Mouse (Mus musculus): ENCODE measurements around the gene Adar. TPM values are rescaled to one million over a fixed set of nuclear protein-coding genes. Genes with fewer than 3 reads are reported as not detected.

The Adar gene
- polyA plus RNA-seq, 1 experiment from 2014 or later = 23.0 TPM

GRCm38 (mm10) chr3:89703596-89703995 is 11.2 kb upstream of the Adar start:
- H3K27me3 ChIP-seq = no peaks in the 10 kb centered on the region; the same call in 1 of the 2 replicates
- WGBS = 50% methylated on average over 3 of the region's 3 CpGs
- H3K36me3 ChIP-seq = no peaks in the 10 kb centered on the region
- H3K9ac ChIP-seq (replicated peaks) = no peak overlapping the region
- H3K9me3 ChIP-seq = no peaks in the 10 kb centered on the region
- H3K4me2 ChIP-seq (replicated peaks) = no peak overlapping the region
- H3K27ac ChIP-seq (replicated peaks) = no peak overlapping the region
- no peak for ATAC-seq (ENCODE audit: low FRiP score, low read depth)
- H3K4me1 ChIP-seq = no peaks in the 10 kb centered on the region
- no peak overlapping the region for H3K4me3 ChIP-seq

DNA sequence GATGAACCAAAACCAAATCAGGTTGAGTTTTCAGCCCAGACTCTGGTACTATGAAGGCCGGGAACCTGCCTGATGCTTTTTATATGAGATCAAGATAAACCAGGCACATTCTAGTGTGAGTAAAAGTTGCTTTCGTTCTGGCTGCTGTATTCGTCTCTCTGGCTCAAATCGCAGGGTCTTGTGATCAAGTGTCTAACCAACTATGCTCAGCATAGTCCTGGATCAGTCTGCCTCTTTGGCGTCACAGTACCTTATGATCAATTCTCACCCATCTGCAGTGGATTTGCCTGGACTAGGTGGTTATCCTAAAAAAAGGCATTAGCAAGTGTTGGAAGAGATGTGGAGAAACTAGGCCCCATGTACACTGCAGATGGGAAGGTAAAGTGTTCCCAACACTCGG is 10.8 kb upstream of the Adar start:
- Histone ChIP-seq H3K4me3 (no peak overlapping the region), H3K4me1 (no peaks in the 10 kb centered on the region), H3K36me3 (no peaks in the 10 kb centered on the region), H3K9me3 (no peaks in the 10 kb centered on the region), H3K27ac (replicated peaks) (no peak overlapping the region), H3K9ac (replicated peaks) (no peak overlapping the region), H3K27me3 (no peaks in the 10 kb centered on the region; the same call in 1 of the 2 replicates), H3K4me2 (replicated peaks) (no peak overlapping the region)
- 83% methylated on average over 6 of the region's 6 CpGs for WGBS
- no peak for ATAC-seq (ENCODE audit: low FRiP score, low read depth)

GRCm38 (mm10) chr3:89715207-89715966 is 565 bp downstream of the Adar start:
- Histone ChIP-seq H3K36me3 (0 out of 2 replicates have a peak, but pooled peaks cover 4% of the 10 kb centered on the region), H3K4me1 (peaks cover 17% of the 10 kb centered on the region), H3K27me3 (peaks cover 14% of the 10 kb centered on the region; the same call in 1 of the 2 replicates), H3K9ac (replicated peaks) (peak overlapping the region; percentile 98), H3K27ac (replicated peaks) (peak overlapping the region; percentile 81), H3K4me3 (peak overlapping the region; percentile 100), H3K4me2 (replicated peaks) (peak overlapping the region; percentile 85), H3K9me3 (no peaks in the 10 kb centered on the region)
- WGBS = 2% methylated on average over 50 of the region's 59 CpGs
- peak; percentile 77 for ATAC-seq (ENCODE audit: low FRiP score, low read depth)

- H3K27me3 ChIP-seq = peaks cover 14% of the 10 kb centered on the region; the same call in 1 of the 2 replicates
- peak overlapping the region; percentile 100 for H3K4me3 ChIP-seq
- no peaks in the 10 kb centered on the region for H3K9me3 ChIP-seq
- 64% methylated on average over 6 of the region's 6 CpGs for WGBS
- H3K27ac ChIP-seq (replicated peaks) = no peak overlapping the region
- peaks cover 17% of the 10 kb centered on the region for H3K4me1 ChIP-seq
- no peak for ATAC-seq (ENCODE audit: low FRiP score, low read depth)
- 0 out of 2 replicates have a peak, but pooled peaks cover 4% of the 10 kb centered on the region for H3K36me3 ChIP-seq
- peak overlapping the region; percentile 98 for H3K9ac ChIP-seq (replicated peaks)
- peak overlapping the region; percentile 85 for H3K4me2 ChIP-seq (replicated peaks)
Observed at GRCm38 (mm10) chr3:89715967-89716256, 1.1 kb downstream of the Adar start.

DNA sequence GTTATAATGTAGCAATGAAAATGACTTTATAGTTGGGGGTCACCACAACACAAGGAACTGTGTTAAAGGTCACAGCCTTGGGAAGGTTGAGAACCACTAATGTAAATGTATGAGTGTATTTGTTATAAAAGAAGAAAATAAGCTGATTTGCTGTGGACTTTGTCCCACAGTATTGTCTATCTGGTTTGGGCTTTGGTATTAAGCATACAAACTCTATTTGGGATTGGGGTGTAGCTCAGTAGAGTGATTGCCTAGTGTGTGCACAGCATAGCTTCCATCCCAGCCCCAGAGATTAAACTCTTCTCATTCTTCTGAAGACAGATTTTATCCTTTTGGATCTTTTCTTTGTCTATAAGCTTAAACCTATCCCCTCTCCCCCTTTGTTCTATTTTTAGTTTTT is 7.2 kb downstream of the Adar start:
- no peak overlapping the region for H3K4me2 ChIP-seq (replicated peaks)
- 0 out of 2 replicates have a peak, but pooled peaks cover 6% of the 10 kb centered on the region for H3K4me1 ChIP-seq
- H3K9ac ChIP-seq (replicated peaks) = no peak overlapping the region
- H3K27ac ChIP-seq (replicated peaks) = no peak overlapping the region
- 0 out of 2 replicates have a peak, but pooled peaks cover 4% of the 10 kb centered on the region for H3K36me3 ChIP-seq
- no peaks in the 10 kb centered on the region for H3K27me3 ChIP-seq
- ATAC-seq (ENCODE audit: low FRiP score, low read depth) = no peak
- no peak overlapping the region for H3K4me3 ChIP-seq
- H3K9me3 ChIP-seq = no peaks in the 10 kb centered on the region

DNA sequence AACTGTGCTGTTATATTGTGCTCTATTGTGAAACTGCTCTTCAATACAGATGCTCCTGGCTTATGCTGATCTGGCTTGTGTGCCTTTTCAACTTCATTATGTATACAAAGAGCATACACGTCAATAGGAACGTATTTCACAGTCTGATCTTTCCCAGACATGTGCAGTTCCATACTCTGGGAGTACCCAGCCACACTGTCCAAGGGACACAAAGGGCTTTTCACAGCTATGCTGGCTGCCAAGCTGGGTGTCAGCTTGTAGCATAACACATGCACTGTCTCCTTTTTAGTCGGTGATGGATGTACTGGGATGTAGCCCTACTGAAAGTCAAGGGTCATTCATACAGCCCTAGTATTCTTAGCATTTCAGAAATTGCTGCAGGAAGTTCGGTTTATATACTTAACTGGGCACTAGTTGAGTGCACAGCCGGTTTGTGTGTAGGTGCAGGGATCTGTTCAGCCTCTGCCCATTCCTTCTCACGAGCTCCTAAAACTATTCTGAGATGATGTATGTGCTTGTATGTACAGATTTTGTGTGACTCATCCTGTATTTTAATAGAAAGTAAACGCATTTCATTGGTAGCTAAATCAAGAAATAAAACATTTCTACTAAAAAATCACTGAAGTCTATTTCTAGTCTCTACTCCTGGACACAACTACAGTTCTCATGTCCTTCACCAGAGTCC is 8.7 kb downstream of the Adar start:
- Histone ChIP-seq H3K4me1 (0 out of 2 replicates have a peak, but pooled peaks cover 6% of the 10 kb centered on the region), H3K27me3 (no peaks in the 10 kb centered on the region), H3K9me3 (no peaks in the 10 kb centered on the region), H3K27ac (replicated peaks) (peak overlapping the region; percentile 39), H3K9ac (replicated peaks) (no peak overlapping the region), H3K36me3 (0 out of 2 replicates have a peak, but pooled peaks cover under 1% of the 10 kb centered on the region), H3K4me3 (no peak overlapping the region), H3K4me2 (replicated peaks) (no peak overlapping the region)
- 82% methylated on average over 7 of the region's 7 CpGs for WGBS
- ATAC-seq (ENCODE audit: low FRiP score, low read depth) = no peak

GRCm38 (mm10) chr3:89727028-89727427 is 12.2 kb downstream of the Adar start:
- Histone ChIP-seq H3K27ac (replicated peaks) (no peak overlapping the region), H3K9ac (replicated peaks) (no peak overlapping the region), H3K36me3 (no peaks in the 10 kb centered on the region), H3K4me2 (replicated peaks) (no peak overlapping the region), H3K4me3 (no peak overlapping the region), H3K9me3 (no peaks in the 10 kb centered on the region), H3K27me3 (no peaks in the 10 kb centered on the region), H3K4me1 (peaks cover 26% of the 10 kb centered on the region)
- WGBS = 28% methylated on average over 4 of the region's 4 CpGs
- no peak for ATAC-seq (ENCODE audit: low FRiP score, low read depth)

GRCm38 (mm10) chr3:89728848-89729247 is 14.0 kb downstream of the Adar start:
- ATAC-seq (ENCODE audit: low FRiP score, low read depth) = no peak
- no peaks in the 10 kb centered on the region for H3K9me3 ChIP-seq
- no peaks in the 10 kb centered on the region for H3K27me3 ChIP-seq
- H3K4me3 ChIP-seq = no peak overlapping the region
- H3K9ac ChIP-seq (replicated peaks) = no peak overlapping the region
- WGBS = 86% methylated on average over 2 of the region's 2 CpGs
- H3K27ac ChIP-seq (replicated peaks) = no peak overlapping the region
- H3K4me1 ChIP-seq = peaks cover 19% of the 10 kb centered on the region
- H3K4me2 ChIP-seq (replicated peaks) = no peak overlapping the region
- no peaks in the 10 kb centered on the region for H3K36me3 ChIP-seq

- peak; percentile 77 for ATAC-seq (ENCODE audit: low FRiP score, low read depth)
- no peaks in the 10 kb centered on the region for H3K9me3 ChIP-seq
Observed at GRCm38 (mm10) chr3:89730350-89731331, 15.8 kb downstream of the Adar start.

GRCm38 (mm10) chr3:89732091-89732490 is 17.3 kb downstream of the Adar start:
- Histone ChIP-seq H3K27me3 (no peaks in the 10 kb centered on the region), H3K4me1 (peaks cover 19% of the 10 kb centered on the region), H3K27ac (replicated peaks) (no peak overlapping the region), H3K9me3 (no peaks in the 10 kb centered on the region), H3K4me2 (replicated peaks) (no peak overlapping the region), H3K4me3 (no peak overlapping the region), H3K9ac (replicated peaks) (no peak overlapping the region), H3K36me3 (peaks cover 18% of the 10 kb centered on the region)
- ATAC-seq (ENCODE audit: low FRiP score, low read depth) = no peak
- WGBS = 84% methylated on average over 4 of the region's 4 CpGs

More at GRCm38 (mm10) chr3:89730350-89731331, 15.8 kb downstream of the Adar start:
- Histone ChIP-seq H3K4me1 (peaks cover 19% of the 10 kb centered on the region), H3K27me3 (no peaks in the 10 kb centered on the region), H3K4me3 (peak overlapping the region; percentile 44), H3K27ac (replicated peaks) (no peak overlapping the region), H3K36me3 (peaks cover 7% of the 10 kb centered on the region), H3K9ac (replicated peaks) (peak overlapping the region; percentile 55), H3K4me2 (replicated peaks) (peak overlapping the region; percentile 61)
- 3% methylated on average over 32 of the region's 32 CpGs for WGBS

GRCm38 (mm10) chr3:89738509-89738908 is 23.7 kb downstream of the Adar start:
- Histone ChIP-seq H3K9ac (replicated peaks) (no peak overlapping the region), H3K36me3 (peaks cover 72% of the 10 kb centered on the region)
- no peak for ATAC-seq (ENCODE audit: low FRiP score, low read depth)

More at GRCm38 (mm10) chr3:89738509-89738908, 23.7 kb downstream of the Adar start:
- no peak overlapping the region for H3K4me3 ChIP-seq
- H3K4me2 ChIP-seq (replicated peaks) = no peak overlapping the region
- H3K4me1 ChIP-seq = no peaks in the 10 kb centered on the region
- no peaks in the 10 kb centered on the region for H3K27me3 ChIP-seq
- WGBS = 97% methylated on average over 6 of the region's 6 CpGs
- H3K9me3 ChIP-seq = no peaks in the 10 kb centered on the region
- no peak overlapping the region for H3K27ac ChIP-seq (replicated peaks)
